Mouse (Mus musculus): ENCODE measurements at regions not wholly inside any gene's neighbourhood (a gene's known extent, or its start where the extent isn't known, plus 50 kb on each side); places are given as distances from the start of the nearest gene placed in this dataset.

DNA sequence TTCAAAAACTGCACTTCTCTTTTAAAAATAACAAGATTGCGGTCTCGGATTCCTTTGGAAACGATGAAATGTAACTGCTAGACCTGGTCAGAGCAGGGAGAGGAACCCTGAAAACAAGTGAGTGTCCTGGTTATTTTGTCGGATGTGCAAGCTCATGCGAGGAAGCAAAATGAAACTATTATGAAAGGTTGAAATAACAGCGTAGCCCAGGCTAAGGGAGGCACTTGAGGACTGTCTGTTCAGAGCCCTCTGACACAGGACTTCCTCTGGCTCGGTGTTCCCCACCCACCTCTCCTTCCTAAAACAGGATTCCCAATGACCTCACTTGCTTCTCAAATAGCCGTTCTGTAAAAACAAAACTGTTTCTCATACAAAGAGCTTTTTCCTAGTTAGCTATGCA is 51.3 kb upstream of the S1pr1 start:
- DNase-seq (ENCODE audit: low read depth, low spot score), result no peak

DNA sequence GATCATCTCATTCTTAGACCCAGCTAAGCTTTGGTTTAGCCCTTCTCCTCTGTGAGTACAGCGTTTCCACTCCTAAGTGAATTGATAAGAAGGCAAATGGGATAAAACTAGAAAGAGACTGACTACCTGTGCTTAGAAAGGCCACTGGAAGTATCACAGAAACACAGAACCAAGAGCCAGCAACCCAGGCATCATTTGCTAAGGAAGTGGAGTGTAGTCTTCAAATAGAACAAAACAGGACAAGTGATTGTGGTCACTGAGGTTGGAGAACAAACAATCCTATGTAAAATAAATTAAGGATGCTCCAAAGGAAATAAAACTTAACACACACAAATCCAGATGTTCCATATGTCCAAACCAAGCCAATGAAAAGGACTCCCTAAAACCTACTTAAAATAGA is 53.4 kb upstream of the S1pr1 start:
- DNase-seq (ENCODE audit: low read depth, low spot score), result no peak

DNA sequence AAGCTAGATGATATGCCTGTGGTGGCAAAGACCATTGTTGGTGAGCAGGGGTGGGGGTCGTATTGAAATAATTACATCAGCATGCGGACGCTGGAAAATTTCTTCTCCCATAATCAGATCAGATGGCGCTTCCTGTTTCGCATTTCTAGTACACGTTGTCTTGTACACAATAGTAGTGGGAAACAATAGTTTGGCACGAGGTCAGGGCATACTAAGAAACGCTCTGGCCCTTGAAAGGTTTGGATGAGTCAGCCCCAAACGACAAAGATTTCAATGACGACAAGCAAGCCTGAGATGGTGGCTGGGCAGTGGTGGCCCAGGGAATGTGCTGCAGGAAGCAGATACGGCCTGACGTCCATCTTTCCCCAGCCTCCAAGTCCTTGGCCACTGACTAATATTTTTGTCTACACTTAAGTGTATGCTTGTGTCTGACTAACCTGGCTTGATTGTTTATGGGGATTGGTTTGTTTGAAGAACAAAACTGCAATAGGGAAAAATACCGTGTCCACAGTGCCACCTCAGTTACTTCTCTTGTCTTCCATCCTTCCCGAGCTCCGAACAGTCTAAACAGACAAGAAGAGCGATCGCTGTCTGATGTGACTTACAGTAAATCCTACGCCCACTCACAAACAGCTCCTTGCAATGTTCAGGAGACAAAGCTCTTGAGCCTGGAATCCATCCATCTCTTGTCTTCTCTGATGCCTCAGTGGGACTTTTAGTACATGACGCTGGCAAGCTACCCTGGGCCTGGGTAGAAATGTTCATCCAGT is 54.1 kb upstream of the S1pr1 start:
- no peak for DNase-seq (ENCODE audit: low read depth, low spot score)

DNA sequence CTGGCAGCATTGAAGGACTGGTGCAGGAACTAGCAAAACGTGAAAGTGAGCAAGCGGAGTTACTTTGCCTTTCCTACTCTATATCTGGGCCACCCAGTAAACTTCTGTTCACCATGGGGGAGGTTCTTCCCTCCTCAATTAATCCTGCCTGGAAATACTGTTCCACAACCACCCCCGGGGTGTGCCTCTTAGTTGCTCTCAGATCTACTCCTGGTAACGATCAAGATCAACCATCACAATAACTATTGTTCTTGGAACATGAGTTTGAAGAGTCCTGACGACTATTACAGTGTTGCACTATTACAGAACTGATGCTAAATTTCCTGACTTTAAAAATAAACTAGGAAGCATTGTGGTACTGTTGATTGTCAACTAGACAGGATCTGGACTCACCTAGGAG is 57.8 kb upstream of the S1pr1 start:
- DNase-seq (ENCODE audit: low read depth, low spot score), result no peak

DNA sequence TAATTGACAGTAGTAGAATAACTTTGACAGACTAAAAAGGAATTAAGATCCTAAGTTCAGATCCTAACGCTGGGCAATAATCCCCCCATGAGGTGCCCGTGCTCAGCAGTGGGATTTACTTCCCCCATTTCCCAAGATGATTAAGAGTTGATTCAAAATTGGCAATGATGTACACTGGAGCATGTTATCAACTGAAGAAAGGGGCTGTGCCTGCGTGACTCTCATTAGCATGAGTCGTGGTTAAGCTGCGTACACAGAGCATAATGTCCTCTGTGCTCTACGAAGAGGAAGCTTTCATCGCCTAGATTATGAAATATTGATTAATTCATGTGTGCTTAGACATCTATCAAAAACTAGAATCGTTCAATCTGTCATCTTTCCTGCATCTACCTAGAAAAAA is 59.4 kb upstream of the S1pr1 start:
- DNase-seq (ENCODE audit: low read depth, low spot score), result no peak

DNA sequence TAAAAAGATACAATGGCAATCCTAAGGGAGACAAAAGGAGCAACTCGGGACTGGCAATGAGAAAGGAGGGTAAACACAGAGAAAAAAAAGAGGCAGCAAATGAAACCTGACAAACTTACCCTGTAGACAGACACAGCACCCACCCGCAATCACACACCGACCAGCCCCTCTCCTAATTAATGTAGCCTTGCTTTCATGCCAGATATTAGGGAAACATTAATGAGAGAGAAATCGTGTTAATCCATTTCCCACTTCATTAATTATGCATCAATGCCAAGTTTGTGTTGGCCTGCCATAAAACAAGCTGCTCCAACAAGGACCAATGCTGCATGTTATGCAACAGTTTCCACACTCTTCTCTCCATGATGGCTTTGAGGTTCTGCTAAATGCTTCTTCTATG is 59.9 kb upstream of the S1pr1 start:
- no peak for DNase-seq (ENCODE audit: low read depth, low spot score)

DNA sequence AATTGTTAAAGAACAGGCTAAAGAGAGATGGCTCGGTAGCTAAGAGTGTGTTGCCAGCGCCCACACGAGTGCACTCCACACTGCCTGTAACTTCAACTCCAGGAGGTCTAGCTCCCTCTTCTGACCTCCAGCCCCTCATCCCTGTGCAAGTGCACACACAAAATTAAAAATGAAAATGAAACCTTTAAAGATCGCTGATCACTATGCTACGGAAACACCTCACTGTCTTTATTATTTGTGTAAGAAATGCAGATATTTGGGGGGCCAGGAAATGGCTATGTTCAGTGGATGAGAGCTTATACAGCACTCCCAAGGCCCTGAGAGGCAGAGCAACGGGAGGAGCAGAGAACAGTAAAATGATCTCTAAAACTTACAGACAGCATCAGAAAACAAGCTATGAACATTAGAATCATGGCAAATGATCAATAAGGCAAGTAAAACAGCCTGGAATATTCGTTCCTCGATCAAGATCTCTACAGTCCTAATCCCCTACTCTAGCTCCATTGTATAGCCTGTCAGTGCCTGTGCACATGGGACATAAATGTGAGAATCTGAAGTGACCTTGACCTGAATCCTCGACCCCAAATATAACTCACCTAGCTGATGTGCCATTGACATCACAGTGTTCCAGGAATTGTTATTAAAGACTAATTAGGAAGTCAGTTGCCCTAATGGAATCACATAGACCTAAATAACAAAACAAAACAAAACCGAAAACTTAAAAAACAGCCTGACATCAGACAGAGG is 64.4 kb upstream of the S1pr1 start:
- no peak for DNase-seq (ENCODE audit: low read depth, low spot score)

DNA sequence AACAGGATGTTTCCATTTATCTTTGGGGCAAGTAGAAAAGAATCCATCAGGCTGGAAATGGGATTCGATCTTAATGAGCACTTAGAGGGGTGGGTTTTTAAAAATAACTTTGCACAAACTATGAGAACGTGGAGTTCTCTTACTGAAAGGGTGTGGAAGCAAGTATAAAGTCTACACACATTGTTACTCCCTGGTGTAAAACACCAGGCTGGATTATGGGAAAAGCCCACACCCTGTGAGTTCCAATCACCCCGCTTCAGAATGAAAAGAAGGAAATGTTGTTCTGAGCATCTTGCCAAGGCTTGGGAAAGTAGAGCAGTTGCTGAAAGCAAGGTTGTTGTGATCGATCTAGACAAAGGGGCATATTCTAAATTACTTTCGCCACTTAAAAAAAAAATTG is 65.0 kb upstream of the S1pr1 start:
- DNase-seq (ENCODE audit: low read depth, low spot score), result no peak

DNA sequence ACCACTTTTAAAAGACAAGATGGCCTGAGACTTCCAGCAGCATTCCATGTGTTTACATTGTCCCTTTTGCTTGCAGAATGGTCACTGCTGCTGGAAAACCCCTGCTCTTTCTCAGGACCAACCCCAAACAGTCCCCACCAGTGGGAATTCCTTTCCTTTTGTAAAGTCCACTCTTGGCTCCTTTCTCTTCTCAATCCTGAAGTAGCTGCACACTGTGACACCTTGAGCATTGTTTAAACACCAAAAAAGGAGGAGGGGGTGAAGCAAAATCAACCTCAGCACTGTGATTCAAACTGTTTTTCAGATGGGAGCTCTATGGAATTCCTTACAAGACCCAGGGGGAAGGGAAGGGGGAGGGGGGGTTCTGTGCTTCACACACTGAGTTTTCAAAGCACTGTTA is 67.9 kb upstream of the S1pr1 start:
- no peak for DNase-seq (ENCODE audit: low read depth, low spot score)

DNA sequence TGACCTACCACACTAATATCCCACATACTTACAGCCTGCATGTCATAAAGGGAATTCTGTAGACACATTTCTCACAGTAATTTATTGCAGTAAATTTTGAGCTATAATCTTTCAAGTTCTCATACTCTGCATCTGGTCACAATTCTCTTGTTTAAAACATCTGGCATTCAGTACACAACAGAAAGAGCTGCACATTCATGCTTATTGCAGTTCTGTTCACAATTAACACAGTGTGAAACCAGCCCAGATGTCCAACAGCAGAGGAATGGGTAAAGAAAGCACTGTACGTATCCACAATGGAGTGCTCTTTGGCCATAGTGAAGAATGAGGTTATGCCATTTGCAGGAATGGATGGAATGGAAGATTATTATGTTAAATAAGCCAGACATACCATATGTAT is 72.5 kb upstream of the S1pr1 start:
- peak; percentile 72 for DNase-seq (ENCODE audit: low read depth, low spot score)

DNA sequence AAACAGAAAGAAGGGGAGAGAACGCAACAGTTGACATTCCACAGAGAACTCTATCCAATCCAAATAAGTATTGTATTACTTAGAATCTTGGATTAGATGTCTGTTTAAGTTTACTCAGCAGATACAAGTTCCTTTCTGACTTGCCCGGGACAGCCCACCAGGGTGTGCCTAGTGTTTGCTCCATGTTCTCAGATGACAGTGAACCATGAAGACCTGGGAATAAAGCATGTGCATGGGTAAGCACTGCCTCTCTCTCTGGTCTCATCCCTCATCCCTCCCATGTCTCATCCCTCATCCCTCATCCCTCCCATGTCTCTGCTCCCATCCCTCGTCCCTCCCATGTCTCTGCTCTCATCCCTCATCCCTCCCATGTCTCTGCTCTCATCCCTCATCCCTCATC is 73.7 kb upstream of the S1pr1 start:
- no peak for DNase-seq (ENCODE audit: low read depth, low spot score)

DNA sequence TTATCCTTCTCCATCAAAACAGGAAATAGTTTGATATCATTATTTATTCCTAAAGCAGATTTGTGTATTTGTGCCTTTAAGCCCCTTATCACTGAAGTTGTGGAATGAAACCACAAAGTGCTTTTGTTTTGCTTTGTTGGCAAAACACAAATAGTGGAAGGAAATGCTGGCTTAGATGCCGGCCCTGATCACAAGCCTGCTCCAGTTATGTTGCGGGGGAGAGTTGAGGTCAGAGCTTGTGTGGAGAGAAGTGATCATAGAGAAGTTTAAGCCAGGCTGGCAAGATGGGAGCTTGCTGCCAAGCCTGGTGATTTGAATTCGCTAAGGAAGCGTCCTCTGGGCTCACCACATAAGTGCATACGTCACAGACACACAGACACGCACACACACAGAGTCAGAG is 74.2 kb upstream of the S1pr1 start:
- no peak for DNase-seq (ENCODE audit: low read depth, low spot score)

DNA sequence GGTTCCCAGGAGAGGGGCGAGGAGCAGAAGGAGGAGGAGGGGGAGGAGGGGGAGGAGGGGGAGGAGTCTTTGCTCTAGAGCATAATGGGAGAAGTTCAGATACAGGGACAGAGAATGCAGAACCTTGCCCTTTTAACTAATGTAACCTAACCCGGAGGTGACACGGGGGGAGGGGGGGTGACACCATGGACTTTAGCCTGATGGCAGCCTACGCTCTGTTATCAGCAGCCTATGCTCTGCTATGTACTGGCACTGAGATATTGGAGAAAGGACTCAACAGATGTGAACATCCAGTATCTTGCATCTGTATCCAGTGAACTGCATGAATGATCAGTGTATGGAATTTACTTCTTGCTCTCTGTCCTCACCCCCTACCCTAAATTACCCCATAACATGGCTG is 77.7 kb upstream of the S1pr1 start:
- no peak for DNase-seq (ENCODE audit: low read depth, low spot score)

DNA sequence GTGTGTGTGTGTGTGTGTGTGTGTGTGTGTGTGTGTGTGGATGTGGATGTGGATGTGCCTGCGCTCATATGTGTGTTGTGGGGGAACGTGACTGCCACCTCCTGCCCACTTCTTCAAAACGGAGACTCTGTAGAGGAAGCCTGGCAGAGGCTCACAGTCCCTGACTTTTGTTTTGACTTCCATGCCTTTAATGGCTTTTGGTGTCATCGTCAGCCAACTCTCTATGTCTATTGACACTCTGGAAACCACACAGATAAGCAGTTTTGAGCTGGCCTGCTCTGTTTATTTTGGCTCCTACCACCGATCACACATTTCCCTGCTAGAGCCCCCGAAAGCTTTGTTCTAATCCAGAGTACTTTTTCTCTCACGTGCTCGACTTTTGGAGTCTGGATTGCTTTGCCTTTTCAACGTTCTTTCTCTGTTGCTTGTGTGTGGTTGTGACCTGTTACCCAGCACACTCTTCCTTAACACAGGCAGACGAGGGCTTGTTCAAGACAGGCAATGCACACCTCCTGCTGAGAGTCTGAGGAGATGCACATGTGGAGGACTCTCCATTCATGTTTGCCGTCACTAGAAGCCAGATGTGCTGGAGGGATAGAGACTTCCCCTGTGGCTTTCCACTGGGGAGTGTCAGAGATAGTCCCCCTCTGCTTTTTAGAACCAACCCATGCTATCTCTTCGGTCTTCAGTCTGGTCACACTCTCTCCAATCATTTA is 78.6 kb upstream of the S1pr1 start:
- DNase-seq (ENCODE audit: low read depth, low spot score), result no peak

DNA sequence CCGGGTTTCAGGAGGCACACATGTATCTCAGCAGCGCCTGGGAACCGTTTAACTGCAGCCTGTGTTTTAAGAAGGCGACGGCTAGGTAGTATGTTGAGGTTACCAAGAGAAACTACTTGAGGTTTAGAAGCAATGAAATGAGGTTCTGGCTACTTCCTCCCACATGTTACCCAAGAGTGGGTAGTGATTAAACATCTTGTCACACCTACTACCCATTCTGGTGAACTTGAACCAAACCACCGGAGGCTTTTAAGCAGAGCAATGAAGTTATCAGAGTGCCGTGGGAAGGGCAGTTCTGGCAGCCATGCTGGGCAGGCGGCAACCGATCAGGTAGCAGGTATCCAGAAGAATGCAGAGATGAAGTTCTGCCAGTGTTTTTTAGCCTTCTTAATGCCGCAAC is 84.5 kb upstream of the S1pr1 start:
- no peak for DNase-seq (ENCODE audit: low read depth, low spot score)

DNA sequence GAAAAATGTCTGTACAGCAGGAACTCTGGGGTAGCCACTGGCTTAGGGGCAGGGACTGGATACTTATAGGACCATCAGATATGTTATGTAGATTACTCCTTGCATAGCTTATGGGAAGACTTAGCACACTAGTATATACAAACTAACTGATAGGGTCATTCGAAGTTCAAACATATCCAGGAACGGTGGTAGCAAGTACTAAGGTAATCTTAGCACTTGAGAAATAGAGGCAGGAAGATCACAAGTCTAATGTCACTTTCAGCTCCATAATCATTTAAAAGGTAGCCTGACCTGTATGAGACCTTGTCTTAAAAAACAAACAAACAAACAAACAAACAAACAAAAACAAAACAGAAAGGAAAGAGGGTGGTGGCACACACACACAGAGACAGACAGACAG is 85.1 kb upstream of the S1pr1 start:
- DNase-seq (ENCODE audit: low read depth, low spot score), result no peak

DNA sequence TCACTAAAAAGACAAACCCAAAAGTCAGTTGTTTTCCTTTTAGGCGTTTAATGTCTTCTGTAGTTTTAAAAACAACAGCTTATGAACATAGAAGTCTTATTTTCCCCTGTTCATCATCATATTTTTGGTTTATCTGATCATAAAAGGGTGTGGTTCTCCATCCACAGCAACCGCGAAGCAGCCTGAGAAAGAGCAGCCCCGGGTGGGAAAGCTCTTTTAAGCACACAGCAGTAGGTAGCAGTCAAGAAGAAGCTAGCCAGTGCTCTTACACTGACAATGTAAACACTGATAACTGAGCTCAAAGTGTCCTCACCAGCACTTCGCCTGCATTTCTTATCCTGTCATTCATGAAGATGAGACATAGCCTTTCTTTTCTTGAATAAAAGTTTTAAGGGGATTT is 86.0 kb upstream of the S1pr1 start:
- DNase-seq (ENCODE audit: low read depth, low spot score), result no peak

DNA sequence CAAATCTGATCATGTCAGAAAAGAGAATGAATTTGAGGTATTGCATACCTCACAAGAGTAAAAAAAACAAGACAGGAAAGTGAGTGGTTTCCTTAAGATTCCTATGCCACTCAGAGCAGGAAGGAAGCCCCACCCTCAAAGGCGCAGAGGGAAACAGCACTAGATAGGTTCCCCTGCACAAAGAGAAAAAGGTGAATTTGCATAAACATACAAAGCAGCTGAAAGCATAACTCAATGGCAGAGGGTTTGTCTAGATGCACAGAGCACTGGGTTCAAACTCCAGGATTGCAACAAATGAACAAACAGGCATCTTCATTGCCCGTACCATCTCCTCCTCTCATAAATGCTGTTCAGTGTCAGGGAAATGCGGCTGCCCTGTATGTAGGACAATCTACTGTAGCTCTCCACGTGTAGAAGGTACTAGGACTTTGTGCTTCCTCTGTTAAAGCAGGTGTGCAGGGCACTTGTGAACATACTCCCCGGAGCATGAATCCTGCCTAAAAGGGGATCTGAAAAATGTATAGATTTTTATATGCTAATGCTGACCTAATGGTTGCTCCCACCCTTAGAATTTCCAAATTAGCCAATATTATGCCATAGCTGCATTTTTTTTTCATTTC is 85.9 kb upstream of the Dph5 start:
- no peak for DNase-seq (ENCODE audit: low read depth, low spot score)

DNA sequence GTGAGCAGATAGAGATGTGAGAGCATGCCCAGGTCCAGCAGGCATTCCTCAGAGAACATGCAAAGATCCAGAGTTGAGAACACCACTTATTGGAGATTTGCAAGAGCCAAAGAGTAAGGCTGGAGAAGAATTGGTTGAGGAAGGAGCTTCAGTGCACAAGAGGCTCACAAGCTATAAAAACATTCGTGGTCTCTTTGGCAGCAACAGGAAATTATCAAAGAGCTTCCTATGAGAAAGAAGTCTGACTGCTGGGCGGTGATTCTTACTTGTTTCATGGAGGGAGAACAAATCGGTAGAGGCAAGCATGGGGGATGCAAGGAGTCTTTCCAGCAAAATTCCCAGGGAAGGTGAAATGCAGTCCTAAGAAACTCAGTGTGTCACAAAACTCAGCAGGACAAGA is 83.0 kb upstream of the Dph5 start:
- no peak for DNase-seq (ENCODE audit: low read depth, low spot score)

DNA sequence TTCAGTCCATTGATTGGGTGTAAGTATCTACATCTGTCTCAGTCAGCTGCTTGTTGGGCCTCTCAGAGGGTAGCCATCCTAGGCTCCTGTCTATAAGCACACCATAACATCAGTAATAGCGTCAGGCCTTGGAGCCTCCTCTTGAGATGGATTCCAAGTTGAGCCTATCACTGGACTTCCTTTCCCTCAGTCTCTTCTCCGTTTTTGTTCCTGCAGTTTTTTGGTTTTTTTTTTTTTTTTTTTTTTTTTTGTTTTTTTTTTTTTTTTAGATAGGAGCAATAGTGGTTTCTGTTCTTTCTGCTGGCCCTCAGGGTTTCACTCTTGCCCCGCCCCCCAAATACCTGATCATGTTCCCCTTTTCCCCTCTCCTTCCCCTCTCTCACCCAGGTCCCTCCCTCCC is 80.6 kb upstream of the Dph5 start:
- no peak for DNase-seq (ENCODE audit: low read depth, low spot score)

DNA sequence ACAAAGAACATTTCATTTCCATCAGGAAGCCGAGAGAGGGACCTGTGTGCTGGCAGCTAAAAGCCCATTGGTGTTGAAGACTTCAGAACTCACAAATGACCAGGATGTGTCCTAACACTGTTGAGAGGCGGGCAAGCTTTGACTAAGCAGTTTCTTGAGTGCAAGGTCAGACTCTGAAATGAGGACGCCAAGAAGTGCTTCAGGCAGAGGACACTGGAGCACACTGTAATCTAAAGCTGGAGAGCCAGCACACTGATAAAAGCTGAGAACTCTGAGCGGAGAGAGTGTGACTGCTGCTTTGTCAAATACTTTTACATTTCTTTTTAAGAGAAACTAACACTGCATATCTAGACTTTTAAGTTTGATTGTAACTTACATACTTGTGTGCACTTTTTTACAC is 72.5 kb upstream of the Dph5 start:
- no peak for DNase-seq (ENCODE audit: low read depth, low spot score)

DNA sequence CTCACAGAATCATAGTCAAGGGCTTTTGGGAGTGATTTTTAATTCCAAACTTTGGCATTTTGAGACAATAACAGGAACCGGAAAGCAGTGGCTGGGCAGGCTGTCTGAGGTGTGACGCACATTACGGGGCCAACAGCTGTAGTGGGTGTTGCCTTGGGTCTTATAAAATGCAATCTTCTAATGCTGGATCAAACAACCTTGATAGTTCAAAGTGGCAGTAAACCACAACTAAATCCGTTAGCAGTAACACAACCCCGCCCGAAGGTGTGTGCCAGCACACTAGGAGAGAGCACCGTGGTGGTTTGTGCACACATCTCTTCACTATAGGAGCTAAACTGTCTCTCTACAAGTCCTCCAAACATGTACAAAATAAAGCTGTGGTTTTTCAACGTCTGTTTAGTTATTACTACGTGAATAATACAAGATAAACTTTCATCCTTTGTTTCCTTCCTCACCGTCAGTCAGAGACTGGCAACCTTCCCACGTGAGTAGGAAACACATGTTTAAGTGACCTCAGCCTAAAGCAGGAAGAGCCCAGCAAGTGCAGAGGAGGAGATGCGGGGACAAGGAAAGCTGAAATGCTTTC is 72.0 kb upstream of the Dph5 start:
- DNase-seq (ENCODE audit: low read depth, low spot score), result no peak
